Mouse (Mus musculus) myocyte (in vitro differentiated cells): ENCODE data around the gene Prr19.

ENCODE experiments used
- CEBPB ChIP-seq: IDR thresholded peaks from 2 replicates; pipeline ENCODE4 v1.6.1; 2011; ENCODE audit warnings: mild to moderate bottlenecking, moderate library complexity; ENCODE audit not compliant: poor library complexity, insufficient read depth, severe bottlenecking
- POLR2A ChIP-seq: IDR thresholded peaks from one replicate; pipeline ENCODE4 v1.6.1; 2011; ENCODE audit warnings: low read depth, mild to moderate bottlenecking, control low read depth, moderate library complexity; ENCODE audit not compliant: insufficient read length
- POLR2AphosphoS2 ChIP-seq: IDR thresholded peaks from one replicate; pipeline ENCODE4 v1.6.1; 2011; ENCODE audit warnings: low read depth, control low read depth; ENCODE audit not compliant: insufficient read length
- USF1 ChIP-seq: IDR thresholded peaks from one replicate; pipeline ENCODE4 v1.6.1; 2011; ENCODE audit warnings: low read depth, mild to moderate bottlenecking, control low read depth, moderate library complexity

DNA sequence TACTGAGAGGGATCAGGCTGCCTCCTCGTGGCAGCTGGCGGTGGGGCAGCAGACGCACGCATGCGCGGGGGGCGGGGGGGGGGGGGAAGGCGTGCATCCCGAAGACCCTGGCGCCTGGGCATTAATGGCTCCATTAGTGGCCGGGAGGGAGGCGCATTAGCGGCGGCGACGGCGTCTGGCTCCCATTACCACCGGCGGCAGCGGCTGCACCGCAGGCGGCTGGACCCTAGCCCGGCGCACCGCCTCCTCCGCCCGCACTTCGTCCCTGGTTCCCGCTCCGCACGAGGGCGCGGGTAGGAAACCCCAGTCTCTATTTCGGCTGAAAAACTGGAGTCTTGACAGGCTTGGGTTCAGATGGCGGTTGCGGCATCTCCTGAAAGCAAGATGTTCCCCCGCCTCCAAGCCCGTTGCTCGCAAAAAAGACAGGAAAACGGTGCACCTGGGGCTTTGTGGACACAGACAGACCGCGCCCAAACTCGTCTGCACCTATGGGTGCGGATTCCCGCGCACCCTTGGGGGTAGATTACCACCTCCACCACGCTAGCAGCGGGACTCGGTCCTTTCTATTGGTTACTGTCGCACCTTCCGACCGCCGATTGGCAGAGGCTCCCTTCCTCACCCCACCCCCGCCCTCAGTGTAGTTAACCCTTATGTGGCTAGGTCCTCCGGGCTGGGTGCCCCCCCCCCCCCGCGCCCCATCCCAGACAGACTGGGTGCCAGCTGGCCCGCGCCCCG, 22.7 kb upstream of the Prr19 start:
- peak; percentile 62 for TF ChIP-seq POLR2A
- TF ChIP-seq USF1, result no peak
- peak; percentile 28 for TF ChIP-seq POLR2AphosphoS2
- no peak for TF ChIP-seq CEBPB
